Mouse (Mus musculus) heart, adult 2 months (tissue): ENCODE results near the gene Pon3.

Experiments
- CTCF ChIP-seq: fragments of 200-600 bp; IDR thresholded peaks from 2 replicates; pipeline ENCODE4 v1.8.1; 2022; ENCODE audit warnings: antibody characterized with exemption, mild to moderate bottlenecking, moderate library complexity
- POLR2A ChIP-seq: fragments of 200-500 bp; IDR thresholded peaks from 2 replicates; pipeline ENCODE4 v1.6.1; 2011; ENCODE audit warnings: mild to moderate bottlenecking, low read depth, low read length, control low read depth; ENCODE audit not compliant: insufficient read depth

DNA sequence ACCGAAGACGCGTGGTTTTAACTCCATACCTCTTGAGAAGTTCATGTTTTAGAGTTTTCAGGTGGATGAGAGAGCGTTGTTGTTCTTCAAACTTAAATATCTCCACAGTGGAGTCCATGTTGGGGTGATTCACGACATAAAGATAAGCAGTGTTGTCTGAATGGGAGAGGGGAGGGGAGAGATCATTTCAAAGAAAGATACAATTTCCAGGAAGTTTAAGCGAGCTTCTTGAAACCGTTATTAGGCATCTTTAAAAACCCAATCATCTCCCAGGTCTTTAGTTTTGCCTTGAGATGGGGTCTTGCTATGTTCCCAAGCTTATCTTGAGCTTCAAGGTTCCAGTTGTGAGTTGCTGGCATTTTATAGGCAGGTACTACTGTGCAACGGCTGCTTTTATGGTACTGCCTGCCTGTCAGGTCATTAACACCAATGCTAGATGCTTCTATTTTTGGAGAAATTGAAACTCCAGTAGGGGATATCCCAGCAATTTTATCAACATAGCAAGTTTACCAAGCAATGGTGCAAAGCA, 19.2 kb downstream of the Pon3 start:
- no peak for TF ChIP-seq POLR2A
- no peak for TF ChIP-seq CTCF
